Mouse (Mus musculus) hindlimb bud, embryonic 11.5 days (tissue): ENCODE data around the gene Vrk1.

Experiments used
- DNase-seq: peaks from one replicate; pipeline ENCODE4 v3.0.0-alpha.2; 2012; ENCODE audit warnings: low read depth, low spot score; ENCODE audit errors: extremely low spot score

The Vrk1 gene

DNA sequence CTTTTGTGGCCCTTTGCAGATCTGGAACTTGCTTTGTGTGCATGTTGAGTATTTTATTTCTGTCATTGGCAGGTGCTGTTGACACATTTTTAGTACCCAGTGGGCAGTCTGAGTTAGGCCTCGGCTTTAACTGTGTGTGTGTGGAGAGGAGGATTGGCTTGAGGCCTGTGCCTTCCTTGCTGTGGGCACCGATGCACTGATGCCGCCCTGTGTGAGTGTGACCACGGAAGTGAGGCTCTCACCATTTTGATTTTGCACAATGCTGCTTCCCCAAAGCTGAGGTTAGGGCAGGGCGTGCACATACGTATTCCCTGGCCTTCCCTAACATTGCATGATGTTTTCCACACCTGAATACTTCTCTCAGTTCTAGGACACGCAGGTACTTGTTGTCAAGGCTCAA, 30.2 kb downstream of the Vrk1 start:
- DNase-seq: no peak

DNA sequence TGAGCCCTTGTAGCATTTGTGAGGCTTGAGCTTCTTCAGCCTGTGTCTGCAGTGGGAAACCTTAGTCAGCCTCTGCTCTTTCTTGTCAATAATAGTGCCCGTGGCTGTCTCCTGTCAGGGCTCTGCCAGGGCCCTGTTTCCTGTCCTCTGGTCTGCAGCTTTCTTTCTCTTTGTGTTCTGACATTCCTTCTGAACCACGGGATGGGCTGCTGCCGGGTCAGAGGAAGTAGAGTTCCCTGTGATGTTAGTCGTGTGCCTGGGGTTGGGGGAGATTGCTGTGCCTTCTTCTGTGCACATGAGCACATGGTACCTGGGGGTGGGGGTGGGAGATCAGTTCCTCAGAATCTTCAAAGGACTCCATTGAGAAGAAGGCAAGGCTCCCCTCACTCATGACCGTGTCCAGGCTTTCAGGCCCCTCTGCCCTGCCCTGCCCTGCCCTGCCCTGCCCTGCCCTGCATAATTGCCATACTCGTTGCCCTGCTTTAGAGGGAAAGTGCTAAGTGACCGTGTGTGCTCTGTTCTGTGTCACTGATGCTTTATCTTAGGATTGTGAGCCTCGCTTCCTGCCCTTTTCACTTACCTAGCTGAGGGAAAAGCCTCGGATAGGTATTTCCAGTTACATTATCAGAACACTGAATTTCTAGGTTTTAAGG, 36.2 kb downstream of the Vrk1 start:
- no peak for DNase-seq

GRCm38 (mm10) chr12:106052271-106052670, 42.2 kb downstream of the Vrk1 start:
- DNase-seq: no peak

GRCm38 (mm10) chr12:106055799-106056198, 45.8 kb downstream of the Vrk1 start:
- DNase-seq: peak; percentile 68

DNA sequence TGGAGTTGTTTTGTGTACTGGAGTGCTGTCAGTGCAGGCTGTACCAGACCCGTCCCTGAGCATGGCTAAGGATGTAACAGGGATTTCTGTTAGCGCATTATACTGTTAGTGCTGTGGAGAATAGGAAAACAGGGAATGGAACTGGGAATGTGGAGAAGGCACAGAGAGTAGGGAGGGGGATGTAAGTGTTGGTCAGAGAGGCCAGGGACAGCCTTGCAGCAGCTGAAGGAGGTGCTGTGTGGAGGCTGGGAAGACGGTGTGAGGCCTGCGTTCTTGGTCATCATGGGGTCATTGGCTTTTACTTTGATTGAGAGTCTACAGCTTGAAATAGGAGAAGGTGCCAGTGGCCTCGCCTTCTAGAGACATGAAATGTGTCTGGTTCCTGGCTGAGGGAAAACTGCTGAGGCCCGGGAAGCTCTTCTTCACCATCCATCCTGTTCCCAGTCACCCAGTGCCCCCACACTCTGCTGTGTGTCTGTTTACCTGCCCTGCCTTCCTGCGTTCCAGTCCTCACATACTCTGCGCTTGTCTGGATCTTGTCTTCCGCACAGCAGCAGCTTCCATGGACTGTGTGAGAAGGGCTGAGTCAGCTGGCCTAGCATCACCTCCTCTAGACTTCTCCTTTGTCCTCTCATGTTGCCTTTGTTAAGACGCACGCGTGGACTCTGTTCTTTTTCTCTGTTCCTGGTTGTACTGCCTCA, 50.0 kb downstream of the Vrk1 start:
- DNase-seq: no peak

GRCm38 (mm10) chr12:106070434-106071155, 60.6 kb downstream of the Vrk1 start:
- no peak for DNase-seq

- no peak for DNase-seq
Observed at GRCm38 (mm10) chr12:106071575-106072166, 61.6 kb downstream of the Vrk1 start.

DNA sequence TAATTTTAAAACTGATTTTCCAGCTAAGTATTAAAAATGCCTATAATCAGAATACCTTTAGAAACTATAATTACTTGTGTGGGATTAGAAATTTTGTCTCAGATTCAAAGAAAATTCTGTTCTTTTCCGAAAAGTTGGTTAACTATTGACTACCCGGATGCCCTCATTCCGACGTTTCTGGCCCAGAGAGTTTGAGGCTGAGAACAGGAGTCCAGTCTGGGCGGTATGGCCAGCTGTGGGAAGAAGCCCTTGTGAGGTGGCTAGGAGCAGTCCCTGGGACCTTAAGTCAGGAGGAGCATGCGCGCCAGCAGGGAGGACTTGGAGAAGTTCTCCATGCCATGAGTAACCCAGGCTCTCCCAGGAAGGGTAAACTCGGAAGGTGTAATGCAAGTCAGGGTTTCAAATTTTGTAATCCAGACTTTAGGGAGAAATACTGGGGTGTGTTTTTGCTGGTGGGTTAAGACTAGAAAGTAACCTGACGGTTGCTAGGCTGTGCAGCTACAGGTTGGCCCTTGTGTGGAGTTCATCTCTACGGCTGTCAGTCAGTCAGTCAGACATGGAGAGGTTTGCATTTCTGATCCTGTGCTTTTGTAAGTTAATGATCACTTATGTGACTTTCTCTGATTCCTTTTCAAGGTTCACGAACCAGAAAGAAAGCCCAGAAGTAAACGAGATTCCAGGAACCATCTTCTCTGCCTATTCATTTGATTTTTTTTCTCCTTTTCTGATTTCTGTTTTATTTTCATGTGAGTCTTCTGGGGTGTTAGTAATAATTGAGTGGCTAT, 64.5 kb downstream of the Vrk1 start:
- no peak for DNase-seq

DNA sequence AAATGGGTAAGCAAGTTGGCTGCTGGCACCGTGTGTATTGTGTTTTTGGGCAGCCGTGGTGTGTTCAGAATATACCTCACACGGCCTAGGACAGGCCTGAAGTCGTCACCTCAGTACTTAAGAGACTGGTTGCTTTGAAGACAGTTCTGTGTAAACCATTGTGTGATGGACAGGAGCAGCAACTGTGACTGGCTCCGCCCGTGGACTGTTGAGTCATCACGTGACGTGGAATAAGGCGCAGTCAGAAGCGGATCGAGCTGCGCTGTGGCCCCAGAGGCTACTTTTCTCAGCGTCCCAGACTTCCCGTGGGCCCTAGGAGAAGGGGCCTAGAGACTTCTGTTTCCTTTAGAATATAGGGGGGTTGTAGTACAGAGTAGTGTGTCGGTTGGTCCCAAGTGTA, 66.1 kb downstream of the Vrk1 start:
- DNase-seq: no peak

- DNase-seq: no peak
Observed at GRCm38 (mm10) chr12:106080511-106080910, 70.5 kb downstream of the Vrk1 start.

GRCm38 (mm10) chr12:106080945-106081747, 71.1 kb downstream of the Vrk1 start:
- DNase-seq: peak; percentile 24

DNA sequence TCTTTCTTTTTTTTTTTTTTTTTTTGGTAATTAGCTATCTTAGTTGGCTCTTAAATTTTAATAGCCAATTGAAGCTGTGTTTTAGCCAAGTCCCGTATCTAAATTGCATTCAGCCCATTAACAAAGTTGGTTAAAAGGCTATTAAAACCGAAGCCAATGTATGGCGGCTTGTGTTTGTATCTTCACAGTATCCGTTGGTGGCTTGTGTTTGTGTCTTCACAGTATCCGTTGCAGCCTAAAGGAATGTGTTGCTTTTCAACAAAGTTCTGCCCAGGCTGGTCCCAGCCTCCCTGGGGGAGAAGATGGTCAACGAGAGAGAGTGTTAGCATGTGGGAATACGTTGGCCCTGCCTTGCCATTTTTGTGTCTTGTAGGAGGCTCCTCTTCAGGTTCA, 71.7 kb downstream of the Vrk1 start:
- no peak for DNase-seq

- DNase-seq: no peak
Observed at GRCm38 (mm10) chr12:106082191-106082957, 72.3 kb downstream of the Vrk1 start.

GRCm38 (mm10) chr12:106082958-106083381, 72.9 kb downstream of the Vrk1 start:
- no peak for DNase-seq

DNA sequence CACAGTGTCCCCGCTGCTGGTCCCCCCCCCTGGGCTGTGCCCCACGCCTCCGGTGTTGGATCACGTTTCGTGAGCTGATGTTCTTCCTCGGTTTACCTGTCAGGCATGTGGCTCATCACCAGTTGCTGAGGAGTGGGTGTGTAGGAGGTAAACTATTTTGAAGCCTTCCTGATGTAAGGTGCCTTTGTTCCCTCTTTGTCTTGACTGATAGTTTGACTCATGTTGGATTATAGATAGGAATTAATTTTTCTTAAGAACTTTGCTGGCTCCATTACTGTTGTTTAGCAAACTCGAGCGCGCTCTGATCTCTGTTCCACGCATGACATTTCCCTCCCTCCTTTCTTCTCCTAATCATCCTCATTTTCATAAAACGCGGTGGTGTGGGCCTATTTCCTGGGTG, 74.1 kb downstream of the Vrk1 start:
- no peak for DNase-seq

DNA sequence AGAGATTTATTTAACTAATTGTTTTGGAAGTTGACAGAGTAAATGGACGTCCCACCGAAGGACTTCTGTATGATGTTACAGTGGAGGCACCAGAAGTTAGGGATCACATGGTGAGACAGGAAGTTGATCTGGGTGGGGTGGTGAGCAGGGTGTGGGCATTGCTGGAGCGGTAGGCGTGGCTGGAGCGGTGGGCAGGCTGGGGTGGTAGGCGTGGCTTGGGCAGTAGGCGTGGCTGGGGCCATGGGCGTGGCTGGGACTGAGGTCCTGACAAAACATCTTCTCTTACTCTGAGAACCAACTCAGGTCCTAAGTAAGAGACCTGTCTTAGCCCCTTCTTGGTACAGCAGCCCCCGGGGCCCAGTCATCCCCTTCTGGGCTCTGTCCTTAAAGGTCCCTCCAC, 84.8 kb downstream of the Vrk1 start:
- no peak for DNase-seq

GRCm38 (mm10) chr12:106102003-106102402, 92.0 kb downstream of the Vrk1 start:
- DNase-seq: no peak

- DNase-seq: no peak
Observed at GRCm38 (mm10) chr12:106102726-106103643, 93.0 kb downstream of the Vrk1 start.
